Mouse (Mus musculus) G1E (cell line): Measurements from ENCODE around the gene 1600012H06Rik. TPM values are rescaled to one million over a fixed set of nuclear protein-coding genes. Genes with fewer than 3 reads are reported as not detected.

Source experiments
- ATAC-seq: 2 replicates; pipeline ENCODE4 v1.8.0; 2016; ENCODE audit warnings: mild to moderate bottlenecking; ENCODE audit not compliant: insufficient number of reproducible peaks, poor library complexity, low FRiP score, severe bottlenecking; ENCODE audit errors: extremely low read depth
- DNase-seq: peaks from one replicate; pipeline ENCODE4 v3.0.0; 2012; ENCODE audit warnings: low spot score
- H3K27me3 ChIP-seq: 2 replicates; pipeline ENCODE4 v1.6.1; 2012; ENCODE audit warnings: mild to moderate bottlenecking, low read length, inconsistent platforms; ENCODE audit not compliant: insufficient read depth
- H3K36me3 ChIP-seq: replicated peaks from 2 replicates; pipeline ENCODE3; 2012; ENCODE audit warnings: mild to moderate bottlenecking, inconsistent platforms
- H3K4me1 ChIP-seq: 2 replicates; pipeline ENCODE4 v1.6.1; 2012; ENCODE audit warnings: low read depth, low read length, inconsistent platforms, mixed read lengths; ENCODE audit not compliant: insufficient read depth
- H3K4me3 ChIP-seq: 2 replicates; pipeline ENCODE4 v1.5.1; 2012; ENCODE audit warnings: low read depth, mild to moderate bottlenecking, inconsistent platforms, low read length, moderate library complexity, mixed read lengths
- H3K9me3 ChIP-seq: replicated peaks from 2 replicates; pipeline ENCODE4 v1.6.1; 2012; ENCODE audit warnings: inconsistent platforms
- CTCF ChIP-seq: IDR thresholded peaks from 2 replicates; pipeline ENCODE4 v1.5.1; 2012; ENCODE audit warnings: low read depth, low read length, inconsistent platforms, mixed read lengths
- GATA1 ChIP-seq: IDR thresholded peaks from 2 replicates; pipeline ENCODE4 v1.6.1; 2012; ENCODE audit warnings: borderline replicate concordance, low read length, inconsistent platforms, mixed read lengths
- GATA2 ChIP-seq: IDR thresholded peaks from 2 replicates; pipeline ENCODE4 v1.6.1; 2012; ENCODE audit warnings: low read depth, low read length, inconsistent platforms, borderline replicate concordance
- POLR2AphosphoS5 ChIP-seq: IDR thresholded peaks from 2 replicates; pipeline ENCODE4 v1.6.1; 2012; ENCODE audit warnings: low read depth, low read length, inconsistent platforms; ENCODE audit not compliant: insufficient replicate concordance
- TAL1 ChIP-seq: conservative IDR thresholded peaks from 2 replicates; pipeline ENCODE4 v1.6.1; 2012; ENCODE audit warnings: low read depth, low read length, inconsistent platforms, mixed read lengths
- polyA plus RNA-seq: library from polyadenylated mRNA; stranded (reverse); fragments of >175 nt; gene quantifications from 2 replicates; pipeline ENCODE4 v1.2.3, GENCODE M21; 2012
- total RNA-seq, 2 experiments: library from RNA; stranded (forward) in 1 of 2; stranded (reverse) in 1 of 2; fragments of 200-1000 nt in 1 of 2; fragments of >200 nt in 1 of 2; fragmentation: Nextera tagmentation in 1 of 2; gene quantifications; 2 replicates each; pipeline ENCODE4 v1.2.3; 2014 to 2017

Gene 1600012H06Rik
- total and polyA plus RNA-seq, 3 experiments = 2.0 to 18.7 (median 16.1) TPM

- Histone ChIP-seq H3K36me3 (peaks cover 48% of the 10 kb centered on the region), H3K9me3 (no peaks in the 10 kb centered on the region), H3K4me3 (peak overlapping the region; percentile 91), H3K4me1 (peaks cover 30% of the 10 kb centered on the region), H3K27me3 (no peaks in the 10 kb centered on the region)
- ATAC-seq = no peak
- TF ChIP-seq CTCF = no peak
- TF ChIP-seq TAL1 = no peak
- TF ChIP-seq GATA1 = no peak
- TF ChIP-seq POLR2AphosphoS5 = no peak
- TF ChIP-seq GATA2 = no peak
- DNase-seq = no peak
These were observed 710 bp downstream of the 1600012H06Rik start for GRCm38 (mm10) chr17:14943729-14944059.

GRCm38 (mm10) chr17:14944551-14944950 lies 1.6 kb downstream of the 1600012H06Rik start:
- ATAC-seq = no peak
- DNase-seq = no peak
- no peaks in the 10 kb centered on the region for H3K9me3 ChIP-seq
- TF ChIP-seq GATA2 = no peak
- no peak for TF ChIP-seq TAL1
- TF ChIP-seq GATA1 = no peak
- no peak for TF ChIP-seq POLR2AphosphoS5
- no peak for TF ChIP-seq CTCF
- no peaks in the 10 kb centered on the region for H3K27me3 ChIP-seq
- no peak overlapping the region; the same call in 1 of the 2 replicates for H3K4me3 ChIP-seq
- peaks cover 30% of the 10 kb centered on the region for H3K4me1 ChIP-seq
- peaks cover 55% of the 10 kb centered on the region for H3K36me3 ChIP-seq

- Histone ChIP-seq H3K36me3 (peaks cover 93% of the 10 kb centered on the region), H3K27me3 (no peaks in the 10 kb centered on the region), H3K9me3 (no peaks in the 10 kb centered on the region), H3K4me3 (no peak overlapping the region), H3K4me1 (peaks cover 24% of the 10 kb centered on the region)
- ATAC-seq (no peak), DNase-seq (no peak)
- TF ChIP-seq POLR2AphosphoS5 = no peak
- no peak for TF ChIP-seq GATA1
These were observed 6.3 kb downstream of the 1600012H06Rik start for GRCm38 (mm10) chr17:14949161-14949827.

GRCm38 (mm10) chr17:14953452-14953851 lies 10.5 kb downstream of the 1600012H06Rik start:
- Histone ChIP-seq H3K36me3 (peaks cover 85% of the 10 kb centered on the region), H3K4me1 (peaks cover 21% of the 10 kb centered on the region), H3K27me3 (no peaks in the 10 kb centered on the region), H3K9me3 (no peaks in the 10 kb centered on the region), H3K4me3 (no peak overlapping the region)
- DNase-seq (peak; percentile 8), ATAC-seq (peak; percentile 49)
- no peak for TF ChIP-seq GATA2
- TF ChIP-seq TAL1 = no peak

GRCm38 (mm10) chr17:14958686-14959327 lies 15.8 kb downstream of the 1600012H06Rik start:
- H3K4me3 ChIP-seq = no peak overlapping the region; the same call in 1 of the 2 replicates
- peaks cover 25% of the 10 kb centered on the region for H3K4me1 ChIP-seq
- DNase-seq = no peak
- ATAC-seq = no peak
- peaks cover 41% of the 10 kb centered on the region for H3K36me3 ChIP-seq
- no peaks in the 10 kb centered on the region for H3K27me3 ChIP-seq
- no peak for TF ChIP-seq TAL1
- TF ChIP-seq POLR2AphosphoS5 = no peak
- no peak for TF ChIP-seq GATA2
- no peak for TF ChIP-seq CTCF
- TF ChIP-seq GATA1 = no peak
- H3K9me3 ChIP-seq = no peaks in the 10 kb centered on the region

- Histone ChIP-seq H3K4me3 (peak overlapping the region; percentile 84), H3K36me3 (peaks cover 29% of the 10 kb centered on the region), H3K27me3 (no peaks in the 10 kb centered on the region), H3K9me3 (no peaks in the 10 kb centered on the region), H3K4me1 (peaks cover 19% of the 10 kb centered on the region)
- TF ChIP-seq POLR2AphosphoS5 (no peak), TAL1 (no peak), CTCF (no peak), GATA1 (no peak), GATA2 (no peak)
- ATAC-seq = no peak
- peak; percentile 25 for DNase-seq
These were observed 17.0 kb downstream of the 1600012H06Rik start for GRCm38 (mm10) chr17:14959979-14960378.
